In the genomic region with DNA sequence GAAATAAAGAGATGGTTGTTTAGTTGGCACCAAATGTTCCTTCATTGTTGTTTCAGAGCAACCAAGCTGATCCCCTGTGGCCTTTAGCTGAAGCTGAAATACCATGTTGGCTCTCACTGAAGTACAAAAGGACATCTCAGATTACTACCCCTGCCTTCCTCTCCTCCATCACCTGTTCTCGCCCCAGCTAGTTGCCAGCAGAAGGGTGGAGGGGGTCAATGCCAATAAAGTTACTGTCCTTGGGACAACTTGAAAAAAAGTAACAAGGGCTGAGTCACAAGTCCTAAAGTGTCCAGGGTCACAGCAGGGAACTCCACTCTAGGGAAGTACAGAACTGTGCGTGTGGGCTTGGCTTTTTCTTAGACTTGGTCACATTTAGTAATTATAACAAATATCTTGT, we compare ENCODE assay signal across 17 mouse cellular contexts.
"Had no signal": no experiment of that assay in that cellular context is flagged by ENCODE, and none has a peak within 500 bp of the region (broad histone marks: within the 10 kb centered on the region; RNA-seq: fewer than 3 reads in every experiment).

No protein-coding gene starts in this region.

- H3K36me3 ChIP-seq: kidney, embryonic 15.5 days; liver, embryonic 13.5 days; midbrain, embryonic 12.5 days; midbrain, embryonic 15.5 days; neural tube, embryonic 13.5 days had no signal

- H3K4me3 ChIP-seq: kidney, embryonic 15.5 days; left cerebral cortex, adult 2 months; liver, embryonic 13.5 days; midbrain, embryonic 12.5 days; midbrain, embryonic 15.5 days; myocyte; neural tube, embryonic 13.5 days had no signal

- DNase-seq: kidney, postnatal 10 days; kidney, postnatal 36 days; layer of hippocampus, postnatal 36 days; liver, embryonic 13.5 days; lung, adult 2 months; lung, postnatal 14 days; lung, postnatal 4 days; thymus, adult 2 months; thymus, postnatal 14 days; thymus, postnatal 4 days had no signal

- H3K9me3 ChIP-seq: kidney, embryonic 15.5 days; liver, embryonic 13.5 days; midbrain, embryonic 12.5 days; midbrain, embryonic 15.5 days; neural tube, embryonic 13.5 days had no signal

- H3K27me3 ChIP-seq: kidney, embryonic 15.5 days; liver, embryonic 13.5 days; midbrain, embryonic 12.5 days; midbrain, embryonic 15.5 days; neural tube, embryonic 13.5 days had no signal

- H3K4me1 ChIP-seq: kidney, embryonic 15.5 days; liver, embryonic 13.5 days; midbrain, embryonic 12.5 days; midbrain, embryonic 15.5 days; neural tube, embryonic 13.5 days had no signal

- H3K27ac ChIP-seq: kidney, embryonic 15.5 days; left cerebral cortex, adult 2 months; liver, embryonic 13.5 days; midbrain, embryonic 12.5 days; midbrain, embryonic 15.5 days; neural tube, embryonic 13.5 days; stomach, postnatal 0 days had no signal

- ATAC-seq: midbrain, embryonic 15.5 days had no signal

- H3K4me2 ChIP-seq: kidney, embryonic 15.5 days; liver, embryonic 13.5 days; midbrain, embryonic 12.5 days; midbrain, embryonic 15.5 days; neural tube, embryonic 13.5 days had no signal

- H3K9ac ChIP-seq: kidney, embryonic 15.5 days; liver, embryonic 13.5 days; midbrain, embryonic 12.5 days; midbrain, embryonic 15.5 days; neural tube, embryonic 13.5 days had no signal
